In the genomic region with DNA sequence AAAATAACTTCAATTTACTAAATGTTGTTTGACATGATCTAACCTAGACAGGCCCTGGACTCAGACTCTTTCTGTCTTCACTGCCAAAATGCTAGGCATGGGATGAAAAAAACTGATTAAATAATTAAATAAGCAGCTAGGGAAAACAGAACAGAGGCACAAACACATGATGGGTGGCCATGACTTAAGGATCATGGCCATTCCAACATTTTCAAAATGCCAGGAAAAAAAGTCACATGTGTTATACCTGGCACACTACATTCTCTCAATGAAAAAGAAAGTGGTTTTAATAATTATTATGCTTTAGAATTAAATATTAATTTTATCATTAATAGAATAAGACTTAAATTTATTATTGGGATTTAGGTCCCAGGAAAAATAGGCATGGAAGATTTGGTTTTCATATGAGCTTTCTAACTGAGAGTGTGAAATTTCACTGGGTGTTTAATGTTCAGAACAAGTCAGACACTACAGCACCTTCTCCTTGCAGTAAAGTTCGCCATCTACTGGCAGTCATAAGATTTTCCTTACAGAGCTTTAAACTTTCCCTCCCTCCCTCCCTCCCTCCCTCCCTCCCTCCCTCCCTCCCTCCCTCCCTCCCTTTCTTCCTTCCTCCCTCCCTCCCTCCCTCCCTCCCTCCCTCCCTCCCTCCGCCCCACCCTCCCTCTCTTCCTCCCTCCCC, we compare ENCODE assay signal across 8 mouse cellular contexts. TPM values are rescaled to one million over a fixed set of nuclear protein-coding genes. Genes with fewer than 3 reads are reported as not detected.
DNase-seq lines count a peak whose midpoint lies in the region; ATAC-seq and TF ChIP-seq lines count a peak whose summit lies in the region.

No protein-coding gene starts in this region.

- no peaks in the 10 kb centered on the region for H3K79me2 ChIP-seq in MEL (ENCODE audit: control insufficient read depth, insufficient read depth, low read length, poor library complexity)

- H3K9me3 ChIP-seq in MEL (replicated peaks; ENCODE audit: insufficient read depth, low read length): no peaks in the 10 kb centered on the region
- H3K9me3 ChIP-seq in forebrain, embryonic 12.5 days: no peaks in the 10 kb centered on the region
- H3K9me3 ChIP-seq in midbrain, embryonic 14.5 days (ENCODE audit: control insufficient read depth, low read length): no peaks in the 10 kb centered on the region

- TF ChIP-seq EP300 in MEL (IDR thresholded peaks at IDR 0.05; ENCODE audit: low read depth in 1 of 2, low read length in 2 of 2): no peak

- no peaks in the 10 kb centered on the region for H3K4me1 ChIP-seq in kidney, adult 2 months (ENCODE audit: control insufficient read depth, insufficient read depth, low read length)
- H3K4me1 ChIP-seq in MEL (ENCODE audit: control insufficient read depth in 1 of 2, insufficient read depth in 2 of 2, low read length in 2 of 2): no peaks in the 10 kb centered on the region; a peak in 1 of 4 replicates
- H3K4me1 ChIP-seq in forebrain, embryonic 12.5 days: no peaks in the 10 kb centered on the region
- no peaks in the 10 kb centered on the region for H3K4me1 ChIP-seq in midbrain, embryonic 14.5 days (ENCODE audit: control insufficient read depth, insufficient read depth, low read length)

- H3K27me3 ChIP-seq in kidney, adult 2 months (replicated peaks; ENCODE audit: control insufficient read depth, insufficient read depth, low read length): no peaks in the 10 kb centered on the region
- H3K27me3 ChIP-seq in MEL (ENCODE audit: control insufficient read depth in 1 of 2, insufficient read depth in 2 of 2, low read length in 2 of 2): no peaks in the 10 kb centered on the region; a peak in 1 of 4 replicates
- H3K27me3 ChIP-seq in forebrain, embryonic 12.5 days: no peaks in the 10 kb centered on the region
- H3K27me3 ChIP-seq in midbrain, embryonic 14.5 days (ENCODE audit: control insufficient read depth, insufficient read depth, low read length): no peaks in the 10 kb centered on the region

- H3K9ac ChIP-seq in MEL (ENCODE audit: control insufficient read depth, low read depth, low read length, poor library complexity, severe bottlenecking): no peak overlapping the region
- H3K9ac ChIP-seq in forebrain, embryonic 12.5 days: no peak overlapping the region
- no peak overlapping the region for H3K9ac ChIP-seq in midbrain, embryonic 14.5 days (replicated peaks; ENCODE audit: low read length)

- no peak overlapping the region for H3K4me2 ChIP-seq in forebrain, embryonic 12.5 days
- H3K4me2 ChIP-seq in midbrain, embryonic 14.5 days (ENCODE audit: low read length): no peak overlapping the region

- peak; percentile 61 for TF ChIP-seq RAD21 in MEL (IDR thresholded peaks at IDR 0.05; ENCODE audit: low read depth, low read length)

- DNase-seq in kidney, adult 2 months: peak; percentile 29
- DNase-seq in kidney, postnatal 14 days: no peak
- peak; percentile 65 for DNase-seq in MEL (ENCODE audit: low read depth, low spot score)
- peak; percentile 81 for DNase-seq in midbrain, embryonic 14.5 days
- no peak for DNase-seq in cerebellum, adult 9-11 months
- DNase-seq in heart, adult 18-20 months: no peak

- no peak overlapping the region for H3K27ac ChIP-seq in kidney, adult 2 months (ENCODE audit: insufficient read depth, low read depth, low read length)
- H3K27ac ChIP-seq in MEL (ENCODE audit: control insufficient read depth, low read depth, low read length): no peak overlapping the region
- H3K27ac ChIP-seq in forebrain, embryonic 12.5 days: no peak overlapping the region
- no peak overlapping the region for H3K27ac ChIP-seq in midbrain, embryonic 14.5 days (replicated peaks; ENCODE audit: low read depth, low read length)

- TF ChIP-seq CTCF in kidney, adult 2 months (conservative IDR thresholded peaks at IDR 0.05; ENCODE audit: insufficient read depth, insufficient read length, low read depth, low read length): no peak
- TF ChIP-seq CTCF in MEL (IDR thresholded peaks at IDR 0.05 in 2 of 3, conservative IDR thresholded peaks at IDR 0.05 in 1 of 3; ENCODE audit: control insufficient read depth in 1 of 3, insufficient read depth in 1 of 3, low read depth in 2 of 3, low read length in 3 of 3, poor library complexity in 1 of 3, severe bottlenecking in 1 of 3): peak; percentile 14 to 55 (median 23); a peak in 3 of 6 replicates

- peak; percentile 77; the same call in 1 of the 2 replicates for ATAC-seq in forebrain, embryonic 12.5 days (ENCODE audit: low FRiP score)
- ATAC-seq in midbrain, embryonic 14.5 days (ENCODE audit: low FRiP score, low TSS enrichment): peak; percentile 63; the same call in 1 of the 2 replicates
- no peak for ATAC-seq in cerebellum, adult (ENCODE audit: insufficient number of reproducible peaks, low FRiP score, low TSS enrichment)

- TF ChIP-seq POLR2A in kidney, adult 2 months (IDR thresholded peaks at IDR 0.05; ENCODE audit: low read depth, low read length): no peak
- no peak for TF ChIP-seq POLR2A in MEL (IDR thresholded peaks at IDR 0.05; ENCODE audit: control insufficient read depth in 1 of 2, insufficient read depth in 1 of 2, low read depth in 1 of 2, low read length in 2 of 2, poor library complexity in 1 of 2)

- H3K4me3 ChIP-seq in kidney, adult 2 months (ENCODE audit: insufficient read depth, low read depth, low read length): no peak overlapping the region
- no peak overlapping the region for H3K4me3 ChIP-seq in MEL (ENCODE audit: control insufficient read depth in 1 of 2, insufficient read depth in 1 of 2, low read depth in 2 of 2, low read length in 2 of 2)
- H3K4me3 ChIP-seq in forebrain, embryonic 12.5 days (replicated peaks): no peak overlapping the region
- no peak overlapping the region for H3K4me3 ChIP-seq in midbrain, embryonic 14.5 days (replicated peaks; ENCODE audit: low read depth, low read length)

- no peaks in the 10 kb centered on the region for H3K36me3 ChIP-seq in kidney, adult 2 months (ENCODE audit: control insufficient read depth, insufficient read depth, low read length)
- H3K36me3 ChIP-seq in MEL (ENCODE audit: control insufficient read depth in 1 of 2, insufficient read depth in 2 of 2, low read length in 2 of 2): peaks cover 0 to 2% of the 10 kb centered on the region in 2 experiments; a peak in 1 of 4 replicates
- no peaks in the 10 kb centered on the region for H3K36me3 ChIP-seq in forebrain, embryonic 12.5 days (replicated peaks)
- no peaks in the 10 kb centered on the region for H3K36me3 ChIP-seq in midbrain, embryonic 14.5 days (ENCODE audit: control insufficient read depth, insufficient read depth, low read length)

- 0% methylated on average over 1 of the region's 2 CpGs for WGBS in kidney, adult 2 months
- WGBS in forebrain, embryonic 12.5 days: 5% methylated on average over 1 of the region's 2 CpGs
- WGBS in midbrain, embryonic 14.5 days: 5% methylated on average over 1 of the region's 2 CpGs

TF ChIP-seq in MEL, 35 proteins besides CTCF, POLR2A, EP300 and RAD21:
- peak; percentile 40 for TF ChIP-seq ZC3H11A (IDR thresholded peaks at IDR 0.05; ENCODE audit: low read depth, low read length)
- TF ChIP-seq GABPA (IDR thresholded peaks at IDR 0.05; ENCODE audit: low read depth, low read length): no peak
- peak; percentile 51; the same call in 1 of the 2 replicates for TF ChIP-seq MAZ (IDR thresholded peaks at IDR 0.05; ENCODE audit: low read depth, low read length)
- TF ChIP-seq ELF1 (IDR thresholded peaks at IDR 0.05; ENCODE audit: low read depth, low read length): no peak
- TF ChIP-seq SMC3 (IDR thresholded peaks at IDR 0.05; ENCODE audit: low read depth, low read length): peak; percentile 44
- no peak for TF ChIP-seq NRF1 (IDR thresholded peaks at IDR 0.05; ENCODE audit: insufficient read depth, low read depth, low read length, poor library complexity, severe bottlenecking)

RNA-seq across cellular contexts. Expression of gene Crb1, which starts 36.6 kb away (rescaled TPM):
- 0.12 and 0.23 TPM in 2 replicates for polyA plus RNA-seq in kidney, adult 2 months (2012; rRNA removed)
- not detected in 2 replicates for total RNA-seq in MEL (2012; rRNA removed)
- polyA plus RNA-seq in MEL (2012; ENCODE audit: insufficient read depth in 1 of 2, insufficient read length in 2 of 2, low read depth in 1 of 2, low replicate concordance in 2 of 2, missing spikeins in 1 of 2): not detected
- polyA plus RNA-seq in forebrain, embryonic 12.5 days (2016; fragmentation: Nextera tagmentation; extraction: Ambion mirVana): 2.6 and 3.1 TPM in 2 replicates
- polyA plus RNA-seq in midbrain, embryonic 14.5 days (2014; fragmentation: Nextera tagmentation; extraction: Ambion mirVana): 2.0 and 3.0 TPM in 2 replicates
- under 1 TPM; 0.42 to 0.51 TPM for total RNA-seq in heart, adult 18-20 months (2021)

Comparison
In these comparisons a context has a peak if more than half of its experiments do, and no peak if none do; other contexts are left out.
1. DNase-seq: peak in kidney, adult 2 months (single experiment), MEL (single experiment) and midbrain, embryonic 14.5 days (single experiment); none in kidney, postnatal 14 days (single experiment), cerebellum, adult 9-11 months (single experiment) and heart, adult 18-20 months (0 of 2).